Mouse (Mus musculus): ENCODE results near the gene Gab2.

GRCm38 (mm10) chr7:97211117-97211516 is 129.7 kb downstream of the Gab2 start:
- TF ChIP-seq POLR2A (IDR thresholded peaks at IDR 0.05; ENCODE audit: borderline replicate concordance, control insufficient read depth, low read depth, low read length) (no peak), CTCF (IDR thresholded peaks at IDR 0.05; ENCODE audit: control insufficient read depth, insufficient read depth, low read length) (no peak)

Measured in bone marrow, adult 2 months (tissue).